Mouse (Mus musculus) heart, postnatal 4 days (tissue): ENCODE data around the gene Gm14391. TPM values are rescaled to one million over a fixed set of nuclear protein-coding genes. Genes with fewer than 3 reads are reported as not detected.
"Not testable (repeated sequence)": the region's sequence is repeated elsewhere in the genome, so short reads cannot be mapped to it uniquely, and the experiment has no call there.

ENCODE experiments used
- DNase-seq: peaks from one replicate; pipeline ENCODE4 v3.0.0; 2021
- total RNA-seq, 2 experiments: library from RNA; stranded (reverse); gene quantifications; 2 replicates each; pipeline ENCODE4 v1.2.3; 2021

The Gm14391 gene
- total RNA-seq = 10 to 100 TPM; 34.8 to 36.5 TPM

DNA sequence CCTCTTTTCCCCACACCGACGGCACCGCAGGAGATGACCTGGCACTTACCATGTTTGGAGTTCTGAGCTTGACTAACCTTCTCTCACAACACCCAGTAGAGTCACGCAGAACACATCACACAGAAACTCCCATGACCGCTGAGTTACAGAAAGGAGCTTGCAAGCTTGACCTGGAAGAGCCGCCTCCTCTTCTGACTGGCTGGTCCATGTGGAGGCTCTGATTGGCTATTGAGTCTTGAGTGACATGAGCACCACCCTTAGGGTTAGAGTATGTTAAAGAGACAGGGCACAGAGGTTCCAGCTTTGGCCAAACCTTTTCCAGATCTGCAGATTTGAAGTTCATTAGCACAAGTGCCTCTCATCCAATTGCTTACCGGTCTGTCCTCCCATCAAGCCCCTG is at the start of gene Gm14391:
Gene Gm14391 (minus strand): TSS at position 186 of the 400 bp plus-strand sequence.
- DNase-seq = not testable (repeated sequence)

DNA sequence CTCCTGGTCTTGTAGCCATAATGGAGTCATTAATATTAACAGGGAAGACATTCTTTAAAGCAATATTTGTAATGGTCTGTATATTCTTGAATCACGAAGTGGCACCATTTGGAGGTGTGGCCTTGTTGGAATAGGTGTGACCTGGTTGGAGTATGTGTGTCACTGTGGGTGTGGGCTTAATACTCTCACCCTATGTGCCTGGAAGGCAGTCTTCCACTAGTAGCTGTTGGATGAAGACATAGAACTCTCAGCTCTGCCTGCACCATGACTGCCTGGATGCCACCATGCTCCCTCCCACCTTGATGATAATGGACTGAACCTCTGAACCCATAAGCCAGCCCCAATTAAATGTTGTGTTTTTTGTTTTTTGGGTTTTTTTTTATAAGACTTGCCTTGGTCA is 27.7 kb downstream of the Gm14391 start:
- DNase-seq = not testable (repeated sequence)

DNA sequence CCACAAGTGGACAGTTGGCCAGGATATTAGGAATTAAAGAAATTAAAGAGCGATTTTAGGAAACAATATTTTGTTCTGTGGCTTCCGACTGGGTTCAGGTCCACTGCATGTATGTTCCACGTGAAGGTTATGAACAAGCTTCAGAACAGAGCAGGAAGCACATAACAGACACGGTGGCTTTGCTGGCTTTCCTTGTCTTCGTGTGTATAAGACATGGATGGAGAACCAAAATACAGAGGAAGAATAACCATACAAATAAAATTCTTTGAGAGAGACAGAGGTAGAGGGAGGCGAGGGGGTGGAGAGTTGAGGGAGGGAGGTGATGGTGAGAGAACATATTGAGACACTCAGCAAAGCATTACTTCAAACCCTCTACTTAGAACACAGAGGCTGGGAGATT is 30.4 kb downstream of the Gm14391 start:
- DNase-seq = no peak

DNA sequence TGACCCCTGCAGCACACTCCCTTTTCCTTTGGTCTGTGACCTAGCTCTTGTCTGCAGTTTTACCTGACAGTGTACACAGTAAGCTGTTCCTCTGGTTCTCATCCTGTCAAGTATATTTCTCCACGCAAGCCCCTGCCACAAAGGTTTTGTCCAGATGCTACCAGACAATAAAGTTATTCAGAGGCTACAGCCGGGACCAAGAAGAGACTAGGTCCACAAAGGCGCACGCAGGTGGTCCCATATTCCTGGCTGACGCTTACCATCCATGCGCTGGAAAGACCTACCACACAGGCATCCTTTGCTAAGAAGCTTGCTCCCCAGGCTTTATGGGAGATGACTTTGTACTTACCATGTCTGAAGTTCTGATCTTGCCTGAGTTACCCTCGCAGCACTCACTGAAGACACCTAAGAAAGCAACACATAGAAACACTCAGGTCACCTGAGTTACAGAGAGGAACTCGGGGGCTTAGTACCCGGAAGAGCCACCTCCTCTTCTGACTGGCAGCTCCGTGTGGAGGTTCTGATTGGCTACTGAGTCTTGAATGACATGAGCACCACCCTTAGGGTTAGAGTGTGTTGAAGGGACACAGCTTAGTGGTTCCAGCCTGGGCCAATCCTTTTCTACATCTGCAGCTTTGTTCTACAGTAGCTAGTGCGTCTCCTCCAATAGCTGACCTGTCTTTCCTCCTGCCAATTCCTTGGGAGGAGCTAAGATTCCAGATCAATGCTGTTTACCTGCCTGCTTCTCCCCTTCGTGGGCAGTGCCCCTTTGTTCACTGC is 31.1 kb downstream of the Gm14391 start, which contains the start of gene Gm14443:
Gene Gm14443 (minus strand): TSS at position 471 of the 780 bp plus-strand sequence.
- not testable (repeated sequence) for DNase-seq

DNA sequence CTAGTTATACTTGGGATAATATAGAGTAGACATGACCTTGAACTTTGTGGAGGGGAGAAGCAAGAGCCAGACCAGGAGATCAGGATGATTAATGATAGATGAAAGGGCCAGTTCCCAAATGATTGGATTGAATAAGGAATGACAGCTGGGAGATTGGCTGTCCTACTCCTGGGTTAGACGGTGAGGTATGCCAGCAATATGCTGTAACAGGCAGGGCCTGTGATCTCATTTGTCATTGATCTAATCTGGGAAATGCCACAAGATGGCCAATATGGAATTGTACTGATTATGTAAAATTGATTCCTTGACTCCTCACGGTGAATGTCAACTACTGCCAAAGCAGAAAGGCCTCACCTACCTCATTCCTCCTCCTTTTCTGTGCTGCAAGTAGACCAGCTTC is 32.7 kb downstream of the Gm14391 start:
- DNase-seq = not testable (repeated sequence)

DNA sequence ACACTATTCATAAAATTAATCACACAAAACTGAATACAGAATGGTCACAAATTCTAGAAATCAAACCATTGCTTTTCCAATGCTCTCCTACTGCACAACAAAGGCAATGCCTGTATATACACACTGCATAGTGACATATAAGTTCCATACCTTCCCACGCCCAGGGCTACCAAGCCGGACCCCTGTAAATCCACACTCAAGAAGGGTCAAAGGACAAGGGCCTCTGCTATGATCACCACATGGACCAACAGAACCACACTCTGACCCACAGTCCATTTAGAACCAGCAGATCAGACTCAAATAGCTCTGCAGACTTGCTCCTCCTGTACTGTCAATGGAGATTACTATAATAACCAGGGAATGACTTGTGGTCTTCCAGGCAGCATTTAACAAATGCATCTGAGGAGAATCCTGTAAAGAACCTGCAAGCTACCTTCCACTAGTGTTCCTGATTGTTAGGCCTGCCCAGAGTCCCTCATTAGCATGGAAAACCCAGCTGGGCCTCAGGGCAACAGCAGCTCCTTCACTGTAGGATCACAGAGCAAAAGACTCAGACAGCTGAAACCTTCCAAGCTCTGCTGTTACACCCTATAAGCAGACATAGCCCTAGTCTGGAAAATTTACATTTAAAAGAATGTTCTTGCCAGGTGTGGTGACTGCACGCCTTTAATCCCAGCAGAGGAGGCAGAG is 33.7 kb downstream of the Gm14391 start:
- DNase-seq = not testable (repeated sequence)

DNA sequence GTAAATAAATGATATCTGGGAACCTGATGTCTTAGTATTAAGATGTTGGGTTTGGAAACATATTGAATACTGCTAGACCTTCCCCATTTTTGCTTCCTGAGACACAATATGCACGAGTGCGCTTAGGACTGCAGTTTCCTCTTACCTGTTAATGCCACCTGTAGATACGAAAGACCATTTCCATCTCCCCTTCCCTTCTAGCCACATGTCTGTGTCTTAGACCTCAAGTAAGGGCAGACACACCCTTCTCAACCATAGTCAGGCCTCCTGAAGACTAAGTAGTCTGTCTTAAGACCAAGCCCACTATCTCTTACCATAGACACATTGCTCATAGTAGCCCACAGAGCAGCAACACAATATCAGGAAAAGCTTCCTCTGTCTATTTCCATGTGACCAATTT is 34.6 kb downstream of the Gm14391 start:
- no peak for DNase-seq

DNA sequence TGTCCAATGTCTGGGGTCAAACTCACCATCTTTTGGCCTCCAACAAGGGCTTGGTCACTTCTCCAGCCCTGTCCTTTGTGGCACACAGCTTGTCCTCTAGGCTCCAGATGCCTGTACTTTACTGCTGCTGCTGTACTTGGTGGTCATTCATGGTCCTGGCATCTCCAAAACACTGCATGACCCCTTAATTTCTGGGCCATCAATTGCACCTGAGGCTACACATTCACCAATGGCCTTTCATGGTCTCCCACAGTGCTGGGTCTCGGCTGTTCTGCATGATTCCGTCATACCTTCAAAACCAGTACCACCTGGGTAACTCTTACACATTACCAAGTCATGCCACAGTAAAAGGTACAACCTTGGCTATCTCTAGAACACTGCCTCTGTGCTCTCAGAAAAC is 39.8 kb downstream of the Gm14391 start:
- DNase-seq = not testable (repeated sequence)

DNA sequence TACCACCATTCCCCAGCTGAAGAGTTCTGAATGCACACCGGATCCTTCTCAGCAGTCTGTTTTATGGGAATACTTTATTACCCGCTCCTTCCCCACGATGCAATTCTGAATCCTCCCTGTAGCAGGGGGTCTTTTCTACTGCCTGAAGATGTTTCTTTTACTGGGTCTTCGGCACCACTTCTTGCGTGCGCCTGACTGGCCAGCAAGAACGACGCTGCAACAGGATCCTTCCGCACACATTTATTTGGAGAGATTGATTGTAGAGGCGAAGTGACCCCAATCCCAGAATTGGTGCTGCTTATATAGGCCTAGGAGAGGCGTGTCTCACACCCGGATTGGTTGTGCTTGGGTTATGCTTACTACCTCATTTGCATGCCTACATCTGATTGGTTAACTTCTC is 41.6 kb downstream of the Gm14391 start:
- DNase-seq = not testable (repeated sequence)

DNA sequence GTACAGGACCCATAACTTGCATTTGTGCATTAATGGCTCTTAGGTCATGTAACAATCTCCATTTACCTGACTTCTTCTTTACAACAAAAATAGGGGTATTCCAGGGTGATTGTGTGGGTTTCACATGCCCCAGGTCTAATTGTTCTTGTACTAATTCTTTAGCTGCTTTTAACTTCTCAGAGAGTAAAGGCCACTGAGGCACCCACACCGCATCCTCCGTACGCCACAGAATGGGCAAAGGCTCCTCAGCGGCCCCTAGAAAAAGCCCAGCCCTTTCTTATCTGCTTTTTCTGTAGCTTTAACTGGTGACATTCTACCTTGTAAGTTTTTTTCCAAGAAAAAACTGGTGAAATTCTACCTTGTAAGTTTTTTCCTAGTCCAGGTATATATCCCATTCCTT is 45.3 kb downstream of the Gm14391 start:
- not testable (repeated sequence) for DNase-seq

DNA sequence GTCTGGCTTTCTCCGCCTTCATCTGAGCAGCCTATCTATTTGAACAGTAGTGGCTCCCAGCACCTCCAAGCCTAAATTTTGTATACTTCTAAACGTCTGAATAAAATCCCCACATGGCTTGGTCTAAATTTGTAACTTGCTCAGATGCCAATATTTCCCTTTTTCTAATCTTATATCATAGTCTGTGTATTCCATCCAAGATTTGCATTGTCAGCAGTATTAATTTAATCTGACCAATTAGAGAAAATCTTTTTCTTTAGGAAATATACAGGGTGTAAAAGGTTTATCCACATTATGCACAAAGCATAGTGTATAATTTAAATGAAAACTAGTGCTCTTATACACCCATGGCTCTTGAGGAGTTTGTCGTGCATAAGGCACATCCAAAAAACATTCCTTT is 48.1 kb downstream of the Gm14391 start:
- DNase-seq = no peak

DNA sequence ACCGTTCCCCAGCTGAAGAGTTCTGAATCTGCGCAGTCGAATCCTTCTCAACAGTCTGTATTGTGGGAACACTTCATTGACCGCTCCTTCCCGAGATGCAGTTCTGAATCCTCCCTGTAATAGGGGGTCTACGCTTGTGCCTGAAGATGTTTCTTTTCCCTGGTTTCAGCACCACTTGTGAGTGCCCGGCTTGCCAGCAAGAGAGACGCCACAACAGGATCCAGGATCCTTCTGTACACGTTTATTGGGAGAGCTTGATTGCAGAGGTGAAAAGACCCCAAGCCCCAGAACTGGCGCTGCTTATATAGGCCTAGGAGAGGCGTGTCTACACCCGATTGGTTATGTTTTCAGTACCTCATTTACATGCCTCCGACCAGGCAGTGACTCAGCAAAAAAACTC is 50.0 kb downstream of the Gm14391 start:
- DNase-seq = no peak

DNA sequence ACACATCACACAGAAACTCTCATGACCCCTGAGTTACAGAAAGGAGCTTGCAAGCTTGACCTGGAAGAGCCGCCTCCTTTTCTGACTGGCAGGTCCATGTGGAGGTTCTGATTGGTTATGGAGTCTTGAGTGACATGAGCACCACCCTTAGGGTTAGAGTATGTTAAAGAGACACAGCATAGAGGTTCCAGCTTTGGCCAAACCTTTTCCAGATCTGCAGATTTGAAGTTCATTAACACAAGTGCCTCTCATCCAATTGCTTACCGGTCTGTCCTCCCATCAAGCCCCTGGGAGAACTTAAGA is 64.8 kb downstream of the Gm14391 start, which contains the start of gene Gm14399:
Gene Gm14399 (minus strand): TSS at position 20 of the 303 bp plus-strand sequence.
- DNase-seq = not testable (repeated sequence)

DNA sequence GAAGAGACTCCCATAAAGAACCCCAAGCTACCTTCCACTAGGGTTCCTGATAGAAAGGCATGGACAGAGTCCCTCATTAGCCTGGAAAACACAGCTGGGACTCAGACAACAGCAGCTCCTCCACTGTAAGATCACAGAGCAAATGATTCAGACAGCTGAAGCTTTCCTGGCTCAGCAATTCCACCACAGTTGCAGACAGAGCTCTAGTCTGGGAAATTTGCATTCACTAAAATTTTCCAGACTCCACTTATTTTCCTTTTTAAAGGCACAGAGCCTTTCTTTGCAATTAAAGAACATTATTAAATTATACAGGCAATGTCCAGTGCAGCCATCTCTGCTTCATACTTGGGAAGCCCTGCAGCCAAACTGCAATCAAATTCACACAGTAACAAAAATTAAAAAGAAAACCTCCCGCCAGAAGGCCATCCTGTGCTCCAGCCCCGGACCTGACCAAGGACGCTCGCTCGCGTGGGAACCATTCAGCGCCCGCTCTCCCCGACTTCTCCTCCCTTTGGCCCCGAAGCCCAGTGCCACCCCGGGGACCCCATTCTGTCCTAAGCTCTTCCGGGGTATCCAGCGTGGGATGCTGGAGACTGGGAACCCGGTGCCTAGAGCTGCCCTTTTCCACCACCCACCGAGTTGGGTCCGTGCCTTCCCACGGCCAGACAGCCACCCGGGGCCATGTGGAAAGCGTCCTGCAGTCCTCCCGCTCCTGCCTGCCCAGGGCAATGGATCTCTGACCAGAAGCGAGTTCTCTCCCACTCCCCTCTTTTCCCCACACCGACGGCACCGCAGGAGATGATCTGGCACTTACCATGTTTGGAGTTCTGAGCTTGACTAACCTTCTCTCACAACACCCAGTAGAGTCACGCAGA is 65.4 kb downstream of the Gm14391 start:
- DNase-seq = peak; percentile 24

Other genes starting within 250 kb of the Gm14391 start
- 1 to 10 TPM in 1 of 2 experiments, under 1 TPM in 1; 0.43 to 1.6 TPM for gene Gm14444, start 196.7 kb downstream of the Gm14391 start, total RNA-seq
- gene Gm14393, start 139.1 kb downstream of the Gm14391 start, total RNA-seq = 1 to 10 TPM in 1 of 2 experiments, not detected in 1; 1.6 TPM
- 1 to 10 TPM; 8.6 to 9.1 TPM for gene Gm14399, start 64.9 kb downstream of the Gm14391 start, total RNA-seq
- gene Gm14443, start 31.0 kb downstream of the Gm14391 start, total RNA-seq = under 1 TPM; 0.72 to 0.76 TPM
- gene Gm14440, start 68.2 kb upstream of the Gm14391 start, total RNA-seq = 1 to 10 TPM in 1 of 2 experiments, not detected in 1; 7.1 TPM
- gene Gm4631, start 131.3 kb upstream of the Gm14391 start, total RNA-seq = 10 to 100 TPM; 18.3 to 19.4 TPM
- gene Zfp968, start 165.5 kb upstream of the Gm14391 start, total RNA-seq = 1 to 10 TPM; 6.6 to 8.8 TPM
- gene Gm4724, start 228.9 kb upstream of the Gm14391 start, total RNA-seq = 1 to 10 TPM; 3.4 to 3.9 TPM